Comparison of ENCODE assay signal across 13 mouse cellular contexts in the genomic region with DNA sequence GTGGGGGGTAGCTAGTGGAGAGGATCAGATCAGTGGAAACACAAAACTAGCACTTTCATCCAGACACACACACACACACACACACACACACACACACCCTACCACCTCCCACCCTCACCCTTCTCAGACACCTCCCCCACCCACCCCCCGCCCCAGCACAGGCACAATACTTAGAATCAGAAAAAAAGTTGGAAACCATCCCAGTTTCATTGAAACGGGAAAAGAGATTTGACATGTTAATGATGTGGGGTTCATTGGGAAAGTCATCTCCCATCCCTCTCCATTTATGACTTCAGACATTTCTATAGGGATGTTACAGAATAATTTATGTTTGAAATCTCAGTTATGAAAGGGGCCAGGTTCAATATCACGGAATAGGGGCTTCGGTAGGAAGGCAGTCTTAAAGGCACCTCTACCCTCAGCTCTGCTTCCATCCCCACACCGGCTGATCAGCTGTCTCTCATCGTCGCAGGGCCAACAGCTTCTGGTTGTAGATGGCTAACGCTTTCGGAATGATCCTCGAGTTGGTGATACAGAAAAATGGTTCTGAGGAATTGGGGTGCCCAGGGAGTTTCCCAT.
"Had no signal": no experiment of that assay in that cellular context is flagged by ENCODE, and none has a peak within 500 bp of the region (broad histone marks: within the 10 kb centered on the region; RNA-seq: fewer than 3 reads in every experiment).

No protein-coding gene starts in this region.

- H3K36me3 ChIP-seq: limb, embryonic 12.5 days; liver, embryonic 13.5 days; neural tube, embryonic 13.5 days; stomach, embryonic 15.5 days had no signal

- H3K27ac ChIP-seq: layer of hippocampus, adult 2 months; limb, embryonic 12.5 days; liver, embryonic 13.5 days; stomach, embryonic 15.5 days had no signal

- H3K9ac ChIP-seq: limb, embryonic 12.5 days; liver, embryonic 13.5 days; liver, postnatal 0 days; neural tube, embryonic 13.5 days; stomach, embryonic 15.5 days had no signal

- H3K9me3 ChIP-seq: limb, embryonic 12.5 days; liver, embryonic 13.5 days; neural tube, embryonic 13.5 days; stomach, embryonic 15.5 days had no signal

- H3K27me3 ChIP-seq: limb, embryonic 12.5 days; liver, embryonic 13.5 days; neural tube, embryonic 13.5 days; stomach, embryonic 15.5 days had no signal

- H3K4me2 ChIP-seq: limb, embryonic 12.5 days; liver, embryonic 13.5 days; stomach, embryonic 15.5 days had no signal

- H3K4me1 ChIP-seq: liver, embryonic 13.5 days had no signal

- H3K4me3 ChIP-seq: layer of hippocampus, adult 2 months; limb, embryonic 12.5 days; liver, embryonic 13.5 days; neural tube, embryonic 13.5 days; stomach, embryonic 15.5 days had no signal

- DNase-seq: kidney, adult 8-10 months; kidney, postnatal 36 days; liver; liver, embryonic 13.5 days; liver, postnatal 0 days; lung, postnatal 36 days; retina, postnatal 1 day; thymus, adult 2 months; thymus, postnatal 25 days had no signal

- ATAC-seq: liver, postnatal 0 days had no signal
